Mouse (Mus musculus) adrenal gland, postnatal 4 days (tissue): ENCODE measurements at regions not wholly inside any gene's neighbourhood (a gene's known extent, or its start where the extent isn't known, plus 50 kb on each side); places are given as distances from the start of the nearest gene placed in this dataset.

ENCODE experiments used
- DNase-seq, 2 experiments: peaks; one replicate each; pipeline ENCODE4 v3.0.0; 2021 to 2022; ENCODE audit warnings: low spot score in 2 of 2, mixed read lengths in 2 of 2

- no peak for DNase-seq
Observed at GRCm38 (mm10) chr10:37380024-37380423, 241.3 kb upstream of the Marcks start.

DNA sequence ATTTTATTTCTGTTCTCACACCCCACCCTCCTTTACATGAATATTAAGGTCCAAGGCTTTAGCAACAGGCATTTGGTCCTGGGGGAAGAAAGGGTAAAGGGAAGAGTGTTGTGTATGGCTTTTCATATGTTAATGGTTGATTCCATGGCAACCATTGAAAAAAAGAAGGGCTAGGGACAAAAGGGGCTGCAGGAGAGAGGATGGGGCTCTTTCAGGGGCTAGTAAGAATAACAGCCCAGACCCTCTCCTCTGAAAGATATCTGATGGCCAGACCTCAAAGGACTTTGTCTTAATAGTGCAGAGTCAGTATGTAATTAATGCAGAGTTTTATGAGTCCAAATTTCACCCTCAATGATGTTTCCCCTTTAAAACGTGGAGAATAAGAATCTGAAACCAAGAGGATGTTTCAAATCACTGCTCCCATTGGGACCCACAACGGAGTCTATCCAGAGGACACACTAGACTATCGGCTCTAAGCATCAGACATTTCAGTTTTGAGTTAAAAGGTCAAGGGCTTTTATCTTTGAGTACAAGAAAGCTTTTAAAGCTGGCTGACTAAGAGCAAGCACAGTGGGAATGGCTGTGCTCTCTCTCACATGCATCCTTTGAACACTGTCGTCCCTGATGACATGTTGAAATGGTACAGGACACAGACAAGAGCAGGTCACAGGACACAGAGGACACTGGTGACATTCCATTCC lies 239.4 kb upstream of the Marcks start:
- no peak for DNase-seq

GRCm38 (mm10) chr10:37377258-37378001 lies 238.7 kb upstream of the Marcks start:
- DNase-seq = no peak

DNA sequence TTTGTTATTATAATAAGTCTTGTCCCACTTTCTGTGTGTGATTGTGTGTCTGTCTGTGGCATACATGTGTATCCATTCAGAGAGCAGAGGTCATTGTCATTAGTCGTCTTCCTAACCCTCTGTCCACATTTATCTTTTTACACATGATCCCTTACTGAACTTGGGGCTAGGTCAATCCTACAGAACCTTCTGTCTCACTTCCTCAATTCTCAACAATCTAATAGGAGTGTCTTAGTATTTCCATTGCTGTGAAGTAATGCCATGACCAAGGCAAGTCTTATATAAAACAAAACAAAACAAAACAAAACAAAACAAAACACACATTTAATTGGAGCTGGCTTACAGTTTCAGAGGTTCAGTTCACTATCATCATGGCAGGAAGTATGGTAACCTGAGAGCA lies 237.5 kb upstream of the Marcks start:
- no peak for DNase-seq

GRCm38 (mm10) chr10:37375648-37376047 lies 236.9 kb upstream of the Marcks start:
- DNase-seq = no peak

DNA sequence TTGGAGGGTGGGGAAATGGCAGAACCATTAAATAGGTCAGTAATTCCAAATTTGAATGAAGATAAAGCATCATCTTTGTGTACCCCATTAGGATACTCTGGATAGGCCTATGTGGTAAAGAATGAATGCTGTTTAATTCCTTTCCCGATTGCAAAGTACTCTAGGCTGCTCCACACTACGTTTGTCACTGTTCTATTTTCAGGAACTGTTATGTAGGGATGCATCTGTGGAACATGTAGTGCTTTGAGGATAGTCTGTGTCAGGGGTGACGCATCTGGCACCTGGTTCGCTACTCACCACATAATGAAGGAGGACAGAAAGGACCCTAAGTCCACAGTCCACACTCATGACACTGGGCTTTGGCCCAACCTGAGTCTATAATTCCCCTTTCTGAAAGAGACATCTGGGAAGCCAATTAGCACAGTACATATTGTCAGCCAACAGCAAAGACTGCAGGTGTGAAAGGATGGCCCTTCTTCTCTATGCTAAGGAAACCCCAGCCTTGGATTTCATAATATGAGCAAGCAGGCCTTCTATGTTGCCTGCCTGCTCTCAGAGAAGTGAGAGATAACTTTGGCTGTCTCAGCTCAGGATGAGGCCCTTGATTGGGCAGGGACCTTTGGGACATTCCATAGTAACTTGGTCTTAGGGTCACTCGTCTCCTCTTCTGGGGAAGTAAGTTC lies 230.4 kb upstream of the Marcks start:
- DNase-seq = no peak

DNA sequence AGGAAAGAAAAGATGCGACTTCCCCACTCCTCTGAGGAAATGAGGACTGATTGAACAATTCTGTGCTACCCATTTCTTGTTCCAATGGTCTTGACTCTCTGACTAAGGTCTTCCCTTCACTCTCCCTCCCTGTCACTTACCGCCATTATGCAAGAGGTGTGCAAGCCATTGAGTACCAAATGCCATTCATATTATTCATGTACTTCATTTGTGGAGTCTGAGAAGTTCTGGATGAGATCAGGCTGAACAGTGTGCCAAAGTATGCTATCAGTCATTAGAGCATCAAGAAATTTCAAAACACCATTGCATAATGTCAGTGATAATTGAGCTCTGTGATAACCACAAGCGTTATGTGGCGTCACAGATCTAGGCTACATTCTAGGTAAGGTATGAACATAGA lies 229.1 kb upstream of the Marcks start:
- no peak for DNase-seq

DNA sequence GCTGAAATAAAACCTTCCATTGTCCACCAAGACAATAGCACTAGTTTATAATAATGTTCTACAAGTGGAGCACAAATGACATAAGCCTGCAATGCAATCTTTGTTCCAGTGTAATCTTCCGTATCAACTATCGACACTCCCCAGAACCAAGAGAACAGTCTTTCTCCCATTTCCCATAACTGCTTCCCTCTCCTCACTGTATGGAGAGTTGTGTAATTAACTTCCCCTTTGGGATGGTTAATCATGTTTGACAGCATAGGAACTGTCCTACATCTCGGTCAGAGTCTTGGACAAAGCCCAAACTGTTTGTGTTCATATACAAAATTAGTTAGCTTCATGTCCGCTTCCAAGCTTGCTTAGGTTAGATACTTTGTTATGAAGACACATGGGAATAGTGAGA lies 225.8 kb upstream of the Marcks start:
- no peak for DNase-seq

- DNase-seq = no peak
Observed at GRCm38 (mm10) chr10:37360985-37361384, 222.3 kb upstream of the Marcks start.

- DNase-seq = no peak
Observed at GRCm38 (mm10) chr10:37358900-37359299, 220.2 kb upstream of the Marcks start.

DNA sequence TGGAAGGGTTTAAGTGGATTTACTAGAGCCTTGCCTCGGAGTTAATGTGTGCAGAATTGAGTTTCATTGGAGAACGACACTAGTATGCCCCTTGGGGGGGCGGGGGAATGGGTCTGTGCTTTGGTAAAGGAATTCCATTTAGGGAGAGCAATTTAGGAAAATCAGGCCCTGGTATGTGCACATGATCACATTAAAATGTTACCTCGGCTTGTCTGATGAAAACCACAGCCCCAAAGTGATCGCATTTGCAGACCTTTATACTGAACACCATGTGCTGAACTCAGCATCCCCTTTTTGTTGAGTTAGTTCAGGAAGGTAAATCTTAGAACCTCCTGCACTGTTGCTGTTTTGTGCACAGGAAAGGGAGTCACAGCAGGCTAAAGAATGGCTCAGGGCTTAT lies 219.6 kb upstream of the Marcks start:
- no peak for DNase-seq

DNA sequence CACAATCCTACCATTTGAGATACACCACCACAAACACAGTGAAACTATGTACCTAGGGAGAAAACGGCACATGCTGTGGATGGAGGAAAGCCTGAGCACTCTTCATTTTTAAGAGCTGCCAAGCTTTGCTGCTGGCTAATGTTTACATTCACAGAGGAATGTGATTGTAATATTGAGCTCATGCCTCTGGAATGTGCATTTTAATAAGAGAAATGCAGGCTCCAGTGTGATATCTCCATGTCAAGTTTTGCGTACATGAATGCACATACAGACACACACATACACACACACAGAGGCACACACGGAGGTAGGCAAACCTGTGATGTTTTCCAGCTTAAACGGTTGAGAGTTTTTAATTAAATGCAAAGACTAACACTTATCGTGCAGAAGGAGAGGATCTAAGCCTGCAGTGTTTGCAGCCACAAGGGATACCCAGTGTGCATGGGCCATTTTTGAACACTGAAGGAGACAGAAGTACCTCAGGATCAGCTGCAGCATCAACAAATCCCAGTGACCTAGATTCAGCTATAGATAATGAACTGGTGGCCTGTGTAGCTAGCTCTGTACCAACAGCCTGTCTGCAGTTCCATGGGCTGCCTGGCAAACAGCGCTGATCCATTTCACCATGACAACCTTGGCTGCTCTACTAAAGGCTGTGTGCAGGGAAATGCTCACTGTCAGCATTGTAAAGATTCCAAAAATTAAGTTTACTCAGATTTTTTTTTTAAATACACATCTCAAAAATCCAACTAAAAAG lies 218.8 kb upstream of the Marcks start:
- no peak for DNase-seq

DNA sequence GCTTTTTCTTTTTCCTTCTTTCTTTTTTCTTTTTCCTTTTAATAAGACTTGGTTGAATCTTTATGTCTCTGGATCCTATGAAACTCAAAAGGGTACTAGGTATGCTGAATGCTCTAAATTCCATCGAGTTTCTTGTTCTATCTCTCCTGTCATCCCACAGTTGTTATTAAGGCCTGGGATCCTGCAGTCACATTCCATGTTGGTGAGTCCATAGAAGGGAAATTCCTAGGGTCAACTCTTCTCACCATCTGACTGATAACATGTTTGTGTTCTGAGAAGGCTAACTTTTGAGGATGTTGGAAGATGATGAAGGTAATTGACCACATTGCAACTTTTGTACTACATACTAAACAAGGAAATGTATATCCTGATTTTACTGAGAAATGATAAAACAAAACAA lies 210.5 kb upstream of the Marcks start:
- no peak for DNase-seq

DNA sequence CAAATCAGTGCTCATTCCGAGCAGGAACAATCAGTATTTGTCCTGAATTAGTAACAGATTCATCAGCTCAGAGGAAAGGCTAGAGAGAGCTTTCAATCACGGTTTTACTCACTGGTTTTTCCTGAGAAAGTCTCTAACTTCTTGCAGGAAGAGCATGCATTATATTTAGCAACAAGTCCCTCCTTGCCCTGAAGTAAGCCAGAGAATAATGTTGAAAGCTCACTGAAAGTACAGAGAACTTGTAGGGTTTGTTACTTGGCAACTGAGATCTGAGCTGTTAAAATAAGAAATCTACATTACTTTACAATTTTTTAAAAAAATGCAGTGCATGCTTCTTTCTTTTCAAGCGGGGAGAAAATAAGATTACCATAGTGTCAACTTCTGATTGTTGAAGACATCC lies 209.7 kb upstream of the Marcks start:
- no peak for DNase-seq

- DNase-seq = no peak
Observed at GRCm38 (mm10) chr10:37347661-37348060, 208.9 kb upstream of the Marcks start.

DNA sequence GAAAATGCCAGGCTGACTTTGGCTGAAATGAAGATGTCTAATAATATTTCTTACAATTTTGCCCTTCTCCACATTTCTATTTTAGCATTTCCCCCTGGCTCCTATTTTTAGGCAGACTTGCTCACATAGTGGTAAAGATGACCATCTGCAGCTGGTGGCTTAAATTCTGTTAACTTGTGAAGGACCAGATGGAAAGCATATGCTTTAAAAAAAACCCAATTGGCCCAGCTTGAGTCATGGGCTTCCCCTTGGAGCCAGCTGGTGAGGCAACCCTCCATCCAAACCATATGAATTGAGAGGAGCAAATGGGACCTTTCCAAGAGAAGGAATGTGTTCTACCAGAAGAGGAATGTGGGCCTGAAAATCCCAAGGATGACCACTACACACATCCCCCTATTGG lies 204.0 kb upstream of the Marcks start:
- DNase-seq = no peak

DNA sequence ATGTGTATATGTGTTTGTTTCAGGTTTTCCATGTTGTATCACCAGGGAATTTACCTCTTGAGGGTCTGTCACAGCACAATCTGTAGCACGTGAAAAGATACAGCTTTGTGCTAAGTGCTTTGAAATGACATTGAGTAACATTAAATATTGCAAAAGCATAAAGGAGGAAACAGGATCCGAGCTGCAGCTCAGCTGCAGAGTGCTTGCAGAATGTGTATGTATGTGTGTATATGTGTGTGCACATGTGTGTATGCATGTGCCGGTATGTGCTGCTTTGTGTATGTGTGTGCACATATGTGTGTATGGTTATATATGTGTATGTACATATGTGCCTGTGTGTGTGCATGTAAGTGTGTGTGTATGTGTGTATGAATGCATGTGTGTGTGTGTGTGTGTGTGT lies 200.9 kb upstream of the Marcks start:
- no peak for DNase-seq

GRCm38 (mm10) chr10:37338073-37338912 lies 199.6 kb upstream of the Marcks start:
- no peak for DNase-seq

DNA sequence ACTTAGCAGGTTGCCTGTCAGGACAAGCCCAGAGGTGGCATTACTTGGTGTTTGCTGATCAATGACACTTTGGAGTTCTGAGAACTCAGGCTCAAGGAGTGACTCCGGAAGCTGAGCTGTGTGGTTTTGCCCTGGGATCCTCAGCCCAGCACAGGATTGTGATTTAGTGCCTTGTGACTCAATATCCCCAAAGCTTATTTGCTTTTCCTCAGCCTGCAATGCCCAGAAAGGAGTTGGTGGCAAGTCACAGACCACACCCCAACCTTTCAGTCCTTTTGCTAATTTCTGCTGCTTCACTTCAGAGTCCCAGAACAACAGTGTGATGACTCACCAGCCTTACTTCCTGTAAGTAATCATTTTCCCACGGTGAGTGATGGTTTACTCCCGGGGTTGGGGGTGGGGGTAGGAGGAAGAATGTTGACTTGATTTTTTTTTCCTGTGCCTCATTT lies 198.5 kb upstream of the Marcks start:
- no peak for DNase-seq

DNA sequence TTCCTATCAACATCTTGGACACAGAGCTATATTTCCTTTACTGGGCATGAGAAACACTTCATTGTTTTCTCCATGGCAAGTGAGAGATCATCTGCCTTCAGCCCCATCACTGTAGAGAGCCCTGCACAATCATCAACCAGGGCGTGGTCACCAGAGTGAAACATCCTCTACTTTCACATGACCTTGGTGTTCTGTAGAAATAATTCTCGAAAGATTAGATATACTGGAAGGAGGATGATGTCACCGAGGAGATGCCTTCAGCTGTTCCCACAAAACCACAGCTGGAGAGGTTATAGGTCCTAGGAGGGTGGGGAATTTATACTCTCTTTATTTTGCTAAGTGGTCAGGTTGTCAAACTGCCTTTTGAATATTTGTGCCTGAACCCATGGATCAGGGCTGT lies 196.4 kb upstream of the Marcks start:
- no peak for DNase-seq

DNA sequence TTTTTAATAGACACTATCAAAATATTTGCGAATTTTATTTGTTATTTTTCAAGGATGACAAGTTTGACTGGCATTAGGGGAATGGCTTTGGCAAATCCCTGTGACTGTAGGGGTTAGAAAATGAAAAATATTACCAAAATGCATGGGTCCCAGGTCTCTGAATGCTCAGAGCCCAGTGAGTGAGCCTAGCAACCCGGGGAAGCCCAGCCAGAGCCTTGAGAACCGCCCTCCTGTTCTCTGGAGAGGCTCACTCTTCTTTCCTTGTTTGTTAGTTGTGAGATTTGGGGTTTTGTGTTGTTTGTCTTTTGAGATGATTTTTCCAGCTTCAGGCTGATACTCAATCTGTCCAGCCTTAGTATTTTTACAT lies 187.4 kb upstream of the Marcks start:
- DNase-seq = no peak
